Mouse (Mus musculus) olfactory bulb, adult 2 months (tissue): ENCODE measurements around the gene Add2. TPM values are rescaled to one million over a fixed set of nuclear protein-coding genes. Genes with fewer than 3 reads are reported as not detected.

ENCODE experiments used
- H3K27ac ChIP-seq: fragments of 200-500 bp; 2 replicates; pipeline ENCODE4 v1.5.1; 2012; ENCODE audit warnings: low read depth, low read length; ENCODE audit not compliant: insufficient read depth
- H3K4me1 ChIP-seq: fragments of 200-500 bp; 2 replicates; pipeline ENCODE4 v1.6.1; 2012; ENCODE audit warnings: low read length; ENCODE audit not compliant: control insufficient read depth, insufficient read depth
- H3K4me3 ChIP-seq: fragments of 200-500 bp; 2 replicates; pipeline ENCODE4 v1.5.1; 2012; ENCODE audit warnings: mild to moderate bottlenecking, low read depth, low read length, moderate library complexity; ENCODE audit not compliant: insufficient read depth
- CTCF ChIP-seq: fragments of 200-500 bp; IDR thresholded peaks from 2 replicates; pipeline ENCODE4 v1.5.1; 2012; ENCODE audit warnings: low read depth, mild to moderate bottlenecking, low read length, moderate library complexity; ENCODE audit not compliant: insufficient read depth
- POLR2A ChIP-seq: fragments of 200-500 bp; IDR thresholded peaks from 2 replicates; pipeline ENCODE4 v1.6.1; 2012; ENCODE audit warnings: mild to moderate bottlenecking, low read depth, low read length, moderate library complexity; ENCODE audit not compliant: insufficient read depth
- WGBS: fragments of 180-500 bp; shearing (Covaris S2); methylation state at CpG from one replicate; pipeline ENCODE4 v1.1.7; 2018; 5-methylcytosine and 5-hydroxymethylcytosine counted together
- polyA plus RNA-seq: library from polyadenylated mRNA; stranded (reverse); fragments of >200 nt; gene quantifications from 2 replicates; pipeline ENCODE4 v1.2.4, GENCODE M21; 2012; ENCODE audit warnings: low replicate concordance; ENCODE audit not compliant: missing spikeins, insufficient read depth, insufficient read length

Gene Add2
- polyA plus RNA-seq, 1 experiment = 39.6 TPM

DNA sequence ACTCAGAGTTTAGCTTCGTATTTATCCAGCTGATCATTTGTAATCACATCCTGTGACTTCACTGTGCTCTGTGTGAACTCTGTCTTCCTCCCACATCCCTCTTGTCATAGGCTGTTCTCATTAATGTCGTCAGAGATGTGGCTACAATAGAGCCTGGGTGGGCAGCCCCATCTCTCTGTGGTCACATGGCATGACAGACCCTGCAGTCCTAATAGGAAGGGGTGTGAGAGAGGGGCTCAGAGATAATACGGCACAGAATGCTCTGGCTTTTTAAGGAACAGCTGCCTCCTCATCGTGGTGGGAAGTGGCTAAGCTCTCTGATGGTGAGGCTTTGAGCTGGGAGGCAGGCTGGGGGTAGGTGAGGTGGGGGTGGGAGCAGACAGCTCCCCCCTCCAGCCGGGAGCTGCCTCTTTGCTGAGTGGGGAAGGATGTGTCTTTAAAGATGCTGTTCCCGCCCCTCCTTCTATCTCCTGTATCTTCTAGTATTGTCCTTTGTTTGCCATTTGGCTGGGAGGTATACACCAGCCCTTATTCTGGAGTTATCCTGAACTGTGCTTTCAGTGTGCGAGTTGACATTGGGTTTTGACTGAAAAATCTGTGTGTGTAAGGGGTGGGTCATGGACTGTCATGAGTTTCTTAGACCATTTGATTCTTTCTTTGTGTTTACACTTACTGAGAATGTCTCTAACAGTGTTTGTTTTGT, 30.8 kb downstream of the Add2 start:
- TF ChIP-seq CTCF (no peak), POLR2A (no peak)
- 12% methylated on average over 7 of the region's 7 CpGs for WGBS
- no peak overlapping the region for H3K4me3 ChIP-seq
- H3K27ac ChIP-seq = peak overlapping the region; percentile 86
- H3K4me1 ChIP-seq = peaks cover 45% of the 10 kb centered on the region

DNA sequence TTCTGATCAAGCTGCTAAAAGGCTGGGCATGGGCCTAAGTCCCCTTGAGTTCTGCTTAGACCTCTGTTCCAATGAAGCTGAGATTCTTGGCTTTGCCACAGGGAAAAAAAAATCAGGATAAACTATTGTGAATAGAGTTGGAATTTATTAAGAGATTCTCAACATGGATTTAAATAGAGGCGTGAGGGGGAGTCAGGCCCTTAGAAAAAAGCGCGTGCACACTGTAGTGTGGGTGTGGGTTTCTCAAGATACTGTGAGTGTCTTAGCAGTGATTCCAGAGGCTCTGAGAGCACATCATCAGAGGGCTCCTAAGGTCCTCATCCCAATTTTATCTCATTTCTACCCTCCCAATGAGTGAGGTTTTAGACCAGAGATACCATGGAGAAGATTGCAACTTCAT, 31.7 kb downstream of the Add2 start:
- 39% methylated on average over 3 of the region's 3 CpGs for WGBS

DNA sequence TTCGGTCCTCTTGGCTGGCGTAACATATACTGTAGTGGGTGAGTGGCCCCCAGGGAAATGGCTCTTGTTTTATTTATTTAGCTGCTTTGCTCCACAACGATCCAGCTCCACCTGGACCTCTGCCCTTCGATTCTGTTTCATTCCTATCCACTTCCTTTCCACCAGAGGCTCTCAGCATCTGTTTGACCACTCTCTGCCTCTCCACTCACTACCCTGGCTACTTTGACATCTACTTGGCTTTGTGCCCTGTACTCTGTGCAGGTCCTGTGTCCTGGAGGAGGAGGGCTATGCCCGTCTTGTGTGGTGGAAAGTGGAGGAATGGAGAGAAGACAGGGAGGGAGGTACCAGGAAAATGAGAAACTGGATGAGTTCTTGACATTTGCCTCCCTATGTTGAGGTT, 33.7 kb downstream of the Add2 start:
- H3K27ac ChIP-seq = peak overlapping the region; percentile 100
- H3K4me3 ChIP-seq = no peak overlapping the region
- TF ChIP-seq CTCF = no peak
- H3K4me1 ChIP-seq = peaks cover 57% of the 10 kb centered on the region
- 45% methylated on average over 5 of the region's 5 CpGs for WGBS

More for the DNA sequence above, 31.7 kb downstream of the Add2 start:
- H3K27ac ChIP-seq = peak overlapping the region; percentile 86
- TF ChIP-seq CTCF = no peak
- peaks cover 50% of the 10 kb centered on the region for H3K4me1 ChIP-seq
- H3K4me3 ChIP-seq = no peak overlapping the region

DNA sequence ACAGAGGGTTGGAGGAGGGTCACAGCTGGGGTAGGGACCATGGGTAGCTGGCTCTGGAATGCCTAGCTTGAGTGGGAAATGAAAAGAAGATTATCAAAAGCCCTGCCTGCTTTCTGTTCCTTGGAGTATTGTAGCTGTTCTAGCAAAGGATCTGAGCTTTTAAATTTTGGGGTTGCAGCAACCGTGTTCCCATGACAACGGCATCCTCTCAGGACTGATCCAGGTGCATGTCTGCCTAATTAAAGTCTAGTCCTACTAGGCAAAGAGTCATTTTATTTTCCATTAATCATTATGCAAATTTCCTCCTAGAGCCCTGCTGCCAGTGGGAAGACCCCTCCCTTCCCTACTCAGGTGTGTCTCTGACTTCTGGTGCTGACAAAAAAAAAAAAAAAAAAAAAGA, 34.2 kb downstream of the Add2 start:
- TF ChIP-seq POLR2A (no peak), CTCF (no peak)
- 33% methylated on average over 2 of the region's 2 CpGs for WGBS
- Histone ChIP-seq H3K4me3 (no peak overlapping the region), H3K27ac (peak overlapping the region; percentile 100), H3K4me1 (peaks cover 52% of the 10 kb centered on the region)

DNA sequence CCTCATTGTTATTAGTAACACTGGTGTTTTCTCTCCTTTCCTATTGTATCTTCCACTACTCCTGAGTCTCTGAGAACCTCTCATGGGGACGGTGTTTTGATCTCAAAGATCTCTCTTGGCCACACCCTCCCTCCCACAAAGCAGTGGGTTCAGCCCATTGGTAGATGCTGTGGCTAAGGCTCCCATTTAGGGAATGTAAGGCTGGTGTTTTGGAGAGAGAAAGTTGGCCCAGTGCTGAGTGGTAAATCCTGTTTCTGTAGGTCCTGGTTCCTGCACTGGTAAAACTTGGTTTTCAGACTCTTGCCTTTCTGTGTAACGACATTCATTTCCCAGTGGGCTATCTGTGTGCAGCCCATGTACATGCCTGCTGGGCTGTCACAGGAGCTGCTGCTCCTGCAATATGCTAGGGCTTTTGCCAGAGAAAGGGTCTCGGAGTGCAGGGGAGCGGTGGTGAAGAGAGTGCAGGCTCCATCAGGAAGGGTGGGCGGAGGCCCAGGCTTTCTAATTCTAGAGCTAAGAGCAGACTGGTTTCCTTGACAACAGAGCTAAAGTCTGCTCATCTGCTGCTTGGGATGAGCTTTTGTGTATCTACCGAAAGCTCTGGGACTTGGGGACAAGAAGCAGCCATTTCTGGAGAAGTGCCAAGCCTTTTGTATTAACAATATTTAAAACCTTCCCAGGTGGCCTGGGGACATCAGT, 36.0 kb downstream of the Add2 start:
- Histone ChIP-seq H3K27ac (peak overlapping the region; percentile 100), H3K4me1 (peaks cover 51% of the 10 kb centered on the region), H3K4me3 (no peak overlapping the region)
- TF ChIP-seq CTCF (no peak), POLR2A (0 out of 2 replicates have a peak, but pooled peaks have one; percentile 16)
- 15% methylated on average over 6 of the region's 6 CpGs for WGBS

DNA sequence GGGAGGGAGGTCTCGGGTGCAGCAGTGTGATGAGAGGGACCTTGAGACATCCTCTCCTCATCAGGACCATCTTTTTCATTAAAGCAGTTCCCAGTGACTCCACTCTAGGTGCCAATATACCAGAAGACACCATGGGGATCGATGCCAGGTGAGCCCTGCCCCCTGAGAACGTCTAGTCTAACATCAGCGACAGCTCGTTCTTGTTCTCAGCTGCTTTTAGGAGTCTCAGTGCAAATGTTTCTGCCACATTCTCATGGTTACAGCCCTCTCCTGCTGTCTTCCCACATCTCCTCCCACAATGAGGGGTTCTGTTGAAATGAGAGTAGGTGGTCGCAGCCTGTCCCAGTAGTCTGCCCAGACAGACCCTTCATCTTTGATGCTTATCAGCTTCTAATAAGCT, 38.2 kb downstream of the Add2 start:
- no peak for TF ChIP-seq POLR2A
- no peak for TF ChIP-seq CTCF
- Histone ChIP-seq H3K4me1 (peaks cover 53% of the 10 kb centered on the region), H3K27ac (peak overlapping the region; percentile 100), H3K4me3 (no peak overlapping the region)
- WGBS = 31% methylated on average over 6 of the region's 6 CpGs

DNA sequence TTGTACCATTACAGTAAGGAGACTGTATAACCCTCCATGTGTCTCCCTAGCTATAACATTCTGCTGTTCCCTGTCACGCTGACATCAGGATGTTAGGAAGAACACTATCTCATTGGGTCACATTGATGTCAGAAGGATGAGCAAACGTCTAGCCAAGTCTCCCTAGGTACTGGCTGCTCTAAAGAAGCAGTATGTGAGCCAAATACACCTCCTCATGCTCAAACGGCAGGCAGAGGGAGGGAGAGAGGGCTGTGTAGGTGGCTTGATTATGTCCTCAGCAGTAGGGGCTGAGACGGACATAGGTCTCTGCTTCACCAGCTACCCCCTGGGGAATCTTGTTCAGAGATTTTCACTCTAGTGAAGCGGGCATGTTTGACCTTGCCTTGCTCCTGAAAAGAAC, 38.7 kb downstream of the Add2 start:
- WGBS = 26% methylated on average over 5 of the region's 5 CpGs
- TF ChIP-seq POLR2A (no peak), CTCF (no peak)
- H3K4me3 ChIP-seq = no peak overlapping the region
- H3K27ac ChIP-seq = peak overlapping the region; percentile 100
- H3K4me1 ChIP-seq = peaks cover 51% of the 10 kb centered on the region

DNA sequence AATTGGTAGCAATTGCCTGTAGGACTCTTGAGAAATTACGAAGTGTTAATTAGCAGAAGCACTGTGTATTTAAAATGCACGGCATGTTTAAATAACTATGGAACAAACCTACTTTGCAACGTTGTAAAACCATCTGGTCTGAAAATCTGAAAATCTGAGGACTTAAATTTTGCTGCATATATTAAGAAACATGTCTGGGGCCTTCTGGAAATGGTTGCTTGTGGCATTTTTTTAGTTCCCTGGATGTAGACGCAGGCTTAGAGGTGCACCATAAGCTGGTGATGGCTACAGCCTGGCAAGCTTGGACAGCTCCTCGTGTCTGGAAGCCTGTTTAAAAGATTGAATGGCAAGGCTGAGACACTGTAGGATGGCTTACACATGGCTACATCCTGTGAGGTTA, 40.5 kb downstream of the Add2 start:
- WGBS = 27% methylated on average over 5 of the region's 5 CpGs
- TF ChIP-seq POLR2A (no peak), CTCF (no peak)
- peaks cover 49% of the 10 kb centered on the region for H3K4me1 ChIP-seq
- H3K4me3 ChIP-seq = no peak overlapping the region
- H3K27ac ChIP-seq = peak overlapping the region; percentile 79

DNA sequence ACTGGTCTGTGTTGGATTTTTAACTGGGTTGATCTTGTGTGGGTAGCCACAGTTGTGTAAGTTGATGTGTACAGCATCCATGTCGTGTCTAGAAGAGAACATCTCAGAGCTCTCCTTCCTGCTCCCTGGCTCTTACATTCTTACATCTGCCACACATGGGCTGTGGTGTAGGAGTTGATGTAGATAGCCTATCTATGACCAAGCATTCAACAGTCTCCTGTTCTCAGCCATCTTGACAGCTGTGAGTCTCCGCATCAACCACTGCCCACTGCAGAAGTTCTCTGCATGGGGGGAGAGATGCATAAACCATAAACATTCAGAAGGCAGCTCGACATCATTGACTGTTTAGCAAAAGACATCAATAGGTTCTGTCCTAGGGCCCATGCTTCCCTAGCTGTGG, 41.4 kb downstream of the Add2 start:
- Histone ChIP-seq H3K27ac (peak overlapping the region; percentile 78), H3K4me1 (peaks cover 45% of the 10 kb centered on the region), H3K4me3 (no peak overlapping the region)
- no peak for TF ChIP-seq POLR2A
- TF ChIP-seq CTCF = no peak
- WGBS = 76% methylated on average over 3 of the region's 3 CpGs
